12 mouse cellular contexts compared by ENCODE assay signal in the genomic region with DNA sequence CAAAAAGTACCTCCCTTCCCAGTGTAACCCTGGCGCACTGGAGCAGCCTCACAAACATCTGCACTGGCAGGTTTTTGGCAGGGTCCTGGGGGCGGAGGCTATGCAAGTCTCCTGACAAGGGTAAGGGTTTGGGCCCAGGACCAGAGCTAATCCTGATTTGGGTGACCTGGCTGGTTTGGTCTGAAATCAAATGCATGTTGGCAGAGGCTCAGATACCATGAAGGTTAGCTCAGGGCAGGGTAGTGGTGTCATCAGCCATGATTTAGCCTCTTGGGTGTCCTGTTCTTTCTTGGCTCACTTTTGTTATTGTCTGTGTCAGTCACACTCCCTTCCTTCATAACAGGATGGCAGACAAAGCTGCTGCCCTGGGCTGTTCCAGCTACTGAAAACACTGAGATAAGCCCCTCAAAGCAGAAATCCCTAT. TPM values are rescaled to one million over a fixed set of nuclear protein-coding genes. Genes with fewer than 3 reads are reported as not detected.
DNase-seq lines count a peak whose midpoint lies in the region; ATAC-seq and TF ChIP-seq lines count a peak whose summit lies in the region.
"Had no signal": no experiment of that assay in that cellular context is flagged by ENCODE, and none has a peak within 500 bp of the region (broad histone marks: within the 10 kb centered on the region; RNA-seq: fewer than 3 reads in every experiment).

No protein-coding gene starts in this region.

- no peak for TF ChIP-seq CTCF in midbrain, postnatal 0 days (IDR thresholded peaks at IDR 0.05)

- intact Hi-C loops in heart, postnatal 10 days (cut with DNase I), result loop anchor here (5.0 kb wide), 1 partner anchor 88 kb away; a partner anchor contains a TSS

- ATAC-seq in kidney, embryonic 16.5 days (ENCODE audit: low FRiP score, low TSS enrichment), result no peak
- no peak for ATAC-seq in embryonic facial prominence, embryonic 14.5 days (ENCODE audit: low read depth)
- ATAC-seq in midbrain, postnatal 0 days (ENCODE audit: low FRiP score), result no peak

- H3K4me3 ChIP-seq in kidney, embryonic 16.5 days (ENCODE audit: low read length), result no peak overlapping the region
- H3K4me3 ChIP-seq in embryonic facial prominence, embryonic 14.5 days (ENCODE audit: low read depth, low read length), result no peak overlapping the region
- no peak overlapping the region for H3K4me3 ChIP-seq in midbrain, postnatal 0 days (ENCODE audit: low read depth, low read length)
- H3K4me3 ChIP-seq: hindbrain, embryonic 15.5 days; limb, embryonic 13.5 days had no signal

- H3K9ac ChIP-seq in kidney, embryonic 16.5 days (replicated peaks; ENCODE audit: low read length), result no peak overlapping the region
- no peak overlapping the region for H3K9ac ChIP-seq in embryonic facial prominence, embryonic 14.5 days (ENCODE audit: low read depth, low read length)
- H3K9ac ChIP-seq in midbrain, postnatal 0 days (replicated peaks; ENCODE audit: low read length, poor library complexity, severe bottlenecking), result no peak overlapping the region
- H3K9ac ChIP-seq: hindbrain, embryonic 15.5 days; limb, embryonic 13.5 days had no signal

- H3K27ac ChIP-seq in kidney, embryonic 16.5 days (ENCODE audit: low read length), result no peak overlapping the region
- H3K27ac ChIP-seq in embryonic facial prominence, embryonic 14.5 days (replicated peaks; ENCODE audit: low read depth, low read length), result 0 out of 2 replicates have a peak overlapping the region, but pooled peaks have one; percentile 18
- no peak overlapping the region for H3K27ac ChIP-seq in midbrain, postnatal 0 days (ENCODE audit: low read depth, low read length)
- H3K27ac ChIP-seq: hindbrain, embryonic 15.5 days; limb, embryonic 13.5 days had no signal

- WGBS in kidney, embryonic 16.5 days, result 57% methylated on average over 2 of the region's 2 CpGs
- WGBS in embryonic facial prominence, embryonic 14.5 days, result 77% methylated on average over 2 of the region's 2 CpGs
- WGBS in midbrain, postnatal 0 days, result 77% methylated on average over 2 of the region's 2 CpGs

- H3K4me1 ChIP-seq in kidney, embryonic 16.5 days (ENCODE audit: insufficient read depth, low read length), result peaks cover 14% of the 10 kb centered on the region
- peaks cover 34% of the 10 kb centered on the region for H3K4me1 ChIP-seq in embryonic facial prominence, embryonic 14.5 days (ENCODE audit: control insufficient read depth, insufficient read depth, low read length)
- no peaks in the 10 kb centered on the region for H3K4me1 ChIP-seq in midbrain, postnatal 0 days (ENCODE audit: insufficient read depth, low read length)
- H3K4me1 ChIP-seq: hindbrain, embryonic 15.5 days had no signal

- H3K9me3 ChIP-seq in kidney, embryonic 16.5 days (ENCODE audit: low read length), result no peaks in the 10 kb centered on the region
- H3K9me3 ChIP-seq in embryonic facial prominence, embryonic 14.5 days (ENCODE audit: control insufficient read depth, low read length), result no peaks in the 10 kb centered on the region
- H3K9me3 ChIP-seq in midbrain, postnatal 0 days (ENCODE audit: low read length), result no peaks in the 10 kb centered on the region
- H3K9me3 ChIP-seq: hindbrain, embryonic 15.5 days; limb, embryonic 13.5 days had no signal

- peak; percentile 42 for DNase-seq in kidney, adult 18-20 months
- peak; percentile 16 for DNase-seq in embryonic facial prominence, embryonic 14.5 days (ENCODE audit: low spot score)
- DNase-seq in heart, postnatal 10 days, result peak; percentile 87 to 90
- DNase-seq in lung, postnatal 4 days, result peak; percentile 37 to 76
- no peak for DNase-seq in layer of hippocampus, postnatal 10 days (ENCODE audit: low spot score in 2 of 2)
- no peak for DNase-seq in midbrain, postnatal 0 days (ENCODE audit: low spot score)
- DNase-seq in thymus, postnatal 4 days, result no peak

- H3K36me3 ChIP-seq in kidney, embryonic 16.5 days (ENCODE audit: insufficient read depth, low read length), result no peaks in the 10 kb centered on the region
- H3K36me3 ChIP-seq in embryonic facial prominence, embryonic 14.5 days (ENCODE audit: control insufficient read depth, insufficient read depth, low read length), result no peaks in the 10 kb centered on the region
- no peaks in the 10 kb centered on the region for H3K36me3 ChIP-seq in midbrain, postnatal 0 days (ENCODE audit: insufficient read depth, low read length)
- H3K36me3 ChIP-seq: hindbrain, embryonic 15.5 days; limb, embryonic 13.5 days had no signal

- H3K4me2 ChIP-seq in kidney, embryonic 16.5 days (replicated peaks; ENCODE audit: low read depth, low read length), result no peak overlapping the region
- H3K4me2 ChIP-seq in embryonic facial prominence, embryonic 14.5 days (ENCODE audit: low read depth, low read length), result no peak overlapping the region
- H3K4me2 ChIP-seq in midbrain, postnatal 0 days (ENCODE audit: low read depth, low read length, poor library complexity, severe bottlenecking), result no peak overlapping the region
- H3K4me2 ChIP-seq: hindbrain, embryonic 15.5 days; limb, embryonic 13.5 days had no signal

- H3K27me3 ChIP-seq in kidney, embryonic 16.5 days (ENCODE audit: insufficient read depth, low read length), result no peaks in the 10 kb centered on the region
- H3K27me3 ChIP-seq in embryonic facial prominence, embryonic 14.5 days (replicated peaks; ENCODE audit: control insufficient read depth, insufficient read depth, low read length), result no peaks in the 10 kb centered on the region
- H3K27me3 ChIP-seq in midbrain, postnatal 0 days (ENCODE audit: insufficient read depth, low read length), result no peaks in the 10 kb centered on the region
- H3K27me3 ChIP-seq: CH12.LX; hindbrain, embryonic 15.5 days; limb, embryonic 13.5 days had no signal

RNA-seq across cellular contexts. Expression of a gene that starts 39.4 kb away (rescaled TPM):
- polyA plus RNA-seq in kidney, embryonic 16.5 days (2015; fragmentation: Nextera tagmentation; extraction: Ambion mirVana), result not detected in 2 replicates
- 0.08 TPM in 1 of 2 replicates, not detected in the other for polyA plus RNA-seq in embryonic facial prominence, embryonic 14.5 days (2014; fragmentation: Nextera tagmentation; extraction: Ambion mirVana)
- total RNA-seq in heart, postnatal 10 days (2021), result under 1 TPM; 0.34 to 0.79 TPM
- not detected for total RNA-seq in layer of hippocampus, postnatal 10 days (2021)
- total RNA-seq in midbrain, postnatal 0 days (2014; rRNA removed), result 0.11 TPM in 1 of 2 replicates, not detected in the other
- polyA plus RNA-seq in midbrain, postnatal 0 days (2015; fragmentation: Nextera tagmentation; extraction: Ambion mirVana), result not detected in 2 replicates
- total RNA-seq: CH12.LX had no signal
- polyA plus RNA-seq: embryonic facial prominence, embryonic 11.5 days; hindbrain, embryonic 15.5 days; limb, embryonic 13.5 days had no signal

Comparison
In these comparisons a context has a peak if more than half of its experiments do, and no peak if none do; other contexts are left out.
1. DNase-seq: peak in kidney, adult 18-20 months (single experiment), embryonic facial prominence, embryonic 14.5 days (single experiment), heart, postnatal 10 days (2 of 2) and lung, postnatal 4 days (2 of 2); none in layer of hippocampus, postnatal 10 days (0 of 2), midbrain, postnatal 0 days (single experiment) and thymus, postnatal 4 days (single experiment).